ENCODE assay signal across 9 mouse cellular contexts in genomic region chr9:58060677-58061667, GRCm38 (mm10). TPM values are rescaled to one million over a fixed set of nuclear protein-coding genes. Genes with fewer than 3 reads are reported as not detected.
DNase-seq lines count a peak whose midpoint lies in the region; ATAC-seq and TF ChIP-seq lines count a peak whose summit lies in the region.
"Had no signal": no experiment of that assay in that cellular context is flagged by ENCODE, and none has a peak within 500 bp of the region (broad histone marks: within the 10 kb centered on the region; RNA-seq: fewer than 3 reads in every experiment).

No protein-coding gene starts in this region.

- no peak for ATAC-seq in intestine, embryonic 14.5 days (replicated peaks; ENCODE audit: low FRiP score, low TSS enrichment, low read depth)
- ATAC-seq in intestine, postnatal 0 days: no peak
- ATAC-seq in kidney, embryonic 15.5 days (replicated peaks; ENCODE audit: low FRiP score): 0 out of 2 replicates have a peak, but pooled peaks have one; percentile 15
- peak; percentile 51 for ATAC-seq in midbrain, embryonic 15.5 days (replicated peaks)
- no peak for ATAC-seq in monocyte, adult 5-6 weeks (replicated peaks; ENCODE audit: insufficient number of reproducible peaks, low FRiP score, low TSS enrichment, poor library complexity, severe bottlenecking)

- no peak for TF ChIP-seq RAD21 in MEL (IDR thresholded peaks at IDR 0.05; ENCODE audit: low read depth, low read length)

- no peaks in the 10 kb centered on the region for H3K4me1 ChIP-seq in intestine, embryonic 14.5 days (replicated peaks; ENCODE audit: control insufficient read depth, insufficient read depth, low read length)
- H3K4me1 ChIP-seq in intestine, postnatal 0 days (replicated peaks; ENCODE audit: control insufficient read depth, insufficient read depth, low read length): no peaks in the 10 kb centered on the region
- H3K4me1 ChIP-seq in MEL (ENCODE audit: control insufficient read depth in 1 of 2, insufficient read depth in 2 of 2, low read length in 2 of 2): peaks cover 0 to 19% of the 10 kb centered on the region in 2 experiments; a peak in 2 of 4 replicates
- H3K4me1 ChIP-seq in embryonic facial prominence, embryonic 10.5 days: peaks cover 46% of the 10 kb centered on the region
- peaks cover 9% of the 10 kb centered on the region for H3K4me1 ChIP-seq in kidney, embryonic 15.5 days
- H3K4me1 ChIP-seq in midbrain, embryonic 15.5 days: peaks cover 64% of the 10 kb centered on the region

- DNase-seq in intestine, embryonic 14.5 days (ENCODE audit: low spot score): peak; percentile 93
- peak; percentile 66 for DNase-seq in MEL (ENCODE audit: low read depth, low spot score)
- peak; percentile 89 for DNase-seq in embryonic facial prominence, embryonic 10.5 days (ENCODE audit: low spot score)
- peak; percentile 20 to 35 for DNase-seq in urinary bladder, postnatal 36 days (ENCODE audit: low spot score in 2 of 2)

- H3K27ac ChIP-seq in intestine, embryonic 14.5 days (ENCODE audit: low read depth): no peak overlapping the region
- no peak overlapping the region for H3K27ac ChIP-seq in intestine, postnatal 0 days (ENCODE audit: low read depth, low read length)
- no peak overlapping the region for H3K27ac ChIP-seq in MEL (ENCODE audit: control insufficient read depth, low read depth, low read length)
- H3K27ac ChIP-seq in embryonic facial prominence, embryonic 10.5 days (replicated peaks): no peak overlapping the region
- no peak overlapping the region for H3K27ac ChIP-seq in kidney, embryonic 15.5 days
- H3K27ac ChIP-seq in midbrain, embryonic 15.5 days: peak overlapping the region; percentile 80

- peaks cover 3% of the 10 kb centered on the region; the same call in 1 of the 2 replicates for H3K27me3 ChIP-seq in intestine, embryonic 14.5 days (replicated peaks; ENCODE audit: control insufficient read depth, insufficient read depth, low read length)
- peaks cover 6% of the 10 kb centered on the region for H3K27me3 ChIP-seq in intestine, postnatal 0 days (replicated peaks; ENCODE audit: control insufficient read depth, insufficient read depth, low read length)
- no peaks in the 10 kb centered on the region; a peak in 1 of 4 replicates for H3K27me3 ChIP-seq in MEL (ENCODE audit: control insufficient read depth in 1 of 2, insufficient read depth in 2 of 2, low read length in 2 of 2)
- peaks cover 38% of the 10 kb centered on the region; the same call in 1 of the 2 replicates for H3K27me3 ChIP-seq in embryonic facial prominence, embryonic 10.5 days (replicated peaks; ENCODE audit: low read depth, poor library complexity, severe bottlenecking)
- H3K27me3 ChIP-seq in kidney, embryonic 15.5 days: peaks cover 29% of the 10 kb centered on the region
- no peaks in the 10 kb centered on the region for H3K27me3 ChIP-seq in midbrain, embryonic 15.5 days (replicated peaks)

- H3K9ac ChIP-seq in intestine, embryonic 14.5 days (ENCODE audit: low read length): no peak overlapping the region
- no peak overlapping the region for H3K9ac ChIP-seq in intestine, postnatal 0 days (ENCODE audit: low read depth, low read length)
- H3K9ac ChIP-seq in MEL (ENCODE audit: control insufficient read depth, low read depth, low read length, poor library complexity, severe bottlenecking): no peak overlapping the region
- H3K9ac ChIP-seq in kidney, embryonic 15.5 days: no peak overlapping the region
- H3K9ac ChIP-seq in midbrain, embryonic 15.5 days: no peak overlapping the region

- no peak for TF ChIP-seq POLR2A in MEL (IDR thresholded peaks at IDR 0.05; ENCODE audit: control insufficient read depth in 1 of 2, insufficient read depth in 1 of 2, low read depth in 1 of 2, low read length in 2 of 2, poor library complexity in 1 of 2)

- no peaks in the 10 kb centered on the region for H3K79me2 ChIP-seq in MEL (ENCODE audit: control insufficient read depth, insufficient read depth, low read length, poor library complexity)

- H3K4me2 ChIP-seq in intestine, embryonic 14.5 days (ENCODE audit: low read length): no peak overlapping the region
- no peak overlapping the region for H3K4me2 ChIP-seq in intestine, postnatal 0 days (replicated peaks; ENCODE audit: low read depth)
- H3K4me2 ChIP-seq in kidney, embryonic 15.5 days: no peak overlapping the region
- peak overlapping the region; percentile 5; the same call in 1 of the 2 replicates for H3K4me2 ChIP-seq in midbrain, embryonic 15.5 days

- WGBS in intestine, embryonic 14.5 days: 9% methylated on average over 23 of the region's 23 CpGs
- WGBS in intestine, postnatal 0 days: 10% methylated on average over 23 of the region's 23 CpGs
- WGBS in embryonic facial prominence, embryonic 10.5 days: 9% methylated on average over 23 of the region's 23 CpGs
- 12% methylated on average over 23 of the region's 23 CpGs for WGBS in kidney, embryonic 15.5 days
- WGBS in midbrain, embryonic 15.5 days: 8% methylated on average over 23 of the region's 23 CpGs

- no peaks in the 10 kb centered on the region for H3K36me3 ChIP-seq in intestine, embryonic 14.5 days (ENCODE audit: control insufficient read depth, insufficient read depth, low read length)
- H3K36me3 ChIP-seq in intestine, postnatal 0 days (ENCODE audit: control insufficient read depth, insufficient read depth): no peaks in the 10 kb centered on the region
- no peaks in the 10 kb centered on the region for H3K36me3 ChIP-seq in MEL (ENCODE audit: control insufficient read depth in 1 of 2, insufficient read depth in 2 of 2, low read length in 2 of 2)
- H3K36me3 ChIP-seq in embryonic facial prominence, embryonic 10.5 days (replicated peaks): no peaks in the 10 kb centered on the region
- H3K36me3 ChIP-seq in kidney, embryonic 15.5 days: no peaks in the 10 kb centered on the region
- no peaks in the 10 kb centered on the region for H3K36me3 ChIP-seq in midbrain, embryonic 15.5 days (replicated peaks)

- TF ChIP-seq EP300 in MEL (IDR thresholded peaks at IDR 0.05; ENCODE audit: low read depth in 1 of 2, low read length in 2 of 2): no peak

- no peak for TF ChIP-seq CTCF in intestine, postnatal 0 days (IDR thresholded peaks at IDR 0.05; ENCODE audit: low read depth)
- no peak for TF ChIP-seq CTCF in MEL (IDR thresholded peaks at IDR 0.05 in 2 of 3, conservative IDR thresholded peaks at IDR 0.05 in 1 of 3; ENCODE audit: control insufficient read depth in 1 of 3, insufficient read depth in 1 of 3, low read depth in 2 of 3, low read length in 3 of 3, poor library complexity in 1 of 3, severe bottlenecking in 1 of 3)

- no peaks in the 10 kb centered on the region for H3K9me3 ChIP-seq in intestine, embryonic 14.5 days (ENCODE audit: control insufficient read depth, low read length)
- H3K9me3 ChIP-seq in intestine, postnatal 0 days (ENCODE audit: control insufficient read depth): no peaks in the 10 kb centered on the region
- H3K9me3 ChIP-seq in MEL (replicated peaks; ENCODE audit: insufficient read depth, low read length): no peaks in the 10 kb centered on the region
- no peaks in the 10 kb centered on the region for H3K9me3 ChIP-seq in embryonic facial prominence, embryonic 10.5 days
- H3K9me3 ChIP-seq in kidney, embryonic 15.5 days (replicated peaks): no peaks in the 10 kb centered on the region
- no peaks in the 10 kb centered on the region for H3K9me3 ChIP-seq in midbrain, embryonic 15.5 days

- H3K4me3 ChIP-seq in intestine, embryonic 14.5 days (ENCODE audit: low read depth, low read length): no peak overlapping the region
- H3K4me3 ChIP-seq in intestine, postnatal 0 days (ENCODE audit: low read depth, low read length): no peak overlapping the region
- H3K4me3 ChIP-seq in MEL (ENCODE audit: control insufficient read depth in 1 of 2, insufficient read depth in 1 of 2, low read depth in 2 of 2, low read length in 2 of 2): no peak overlapping the region
- peak overlapping the region; percentile 11; the same call in 1 of the 2 replicates for H3K4me3 ChIP-seq in embryonic facial prominence, embryonic 10.5 days
- no peak overlapping the region for H3K4me3 ChIP-seq in kidney, embryonic 15.5 days (replicated peaks)
- H3K4me3 ChIP-seq in midbrain, embryonic 15.5 days: no peak overlapping the region

TF ChIP-seq in MEL, 35 proteins besides CTCF, POLR2A, EP300 and RAD21 (continues in another document):
- TF ChIP-seq MXI1 (IDR thresholded peaks at IDR 0.05; ENCODE audit: low read depth, low read length): no peak
- no peak for TF ChIP-seq ZKSCAN1 (IDR thresholded peaks at IDR 0.05; ENCODE audit: low read depth, low read length)

RNA-seq across cellular contexts. Expression of gene Stra6, which starts 2.6 kb away (rescaled TPM):
- 8.6 and 9.5 TPM in 2 replicates for polyA plus RNA-seq in intestine, embryonic 14.5 days (2014; fragmentation: Nextera tagmentation; extraction: Ambion mirVana)
- 0.48 and 0.71 TPM in 2 replicates for polyA plus RNA-seq in intestine, postnatal 0 days (2015; fragmentation: Nextera tagmentation; extraction: Ambion mirVana)
- not detected in 2 replicates for total RNA-seq in MEL (2012; rRNA removed)
- polyA plus RNA-seq in MEL (2012; ENCODE audit: insufficient read depth in 1 of 2, insufficient read length in 2 of 2, low read depth in 1 of 2, low replicate concordance in 2 of 2, missing spikeins in 1 of 2): not detected
- polyA plus RNA-seq in embryonic facial prominence, embryonic 10.5 days (2016; fragmentation: Nextera tagmentation; extraction: Ambion mirVana): 33.6 and 47.2 TPM in 2 replicates
- polyA plus RNA-seq in kidney, embryonic 15.5 days (2015; fragmentation: Nextera tagmentation; extraction: Ambion mirVana): 28.0 and 29.7 TPM in 2 replicates
- polyA plus RNA-seq in midbrain, embryonic 15.5 days (2015; fragmentation: Nextera tagmentation; extraction: Ambion mirVana): 15.0 and 15.7 TPM in 2 replicates
- not detected in 3 replicates for total RNA-seq in monocyte, adult 5-6 weeks (2017)

RNA-seq across cellular contexts. Expression of gene Cyp11a1, which starts 54.8 kb away (rescaled TPM):
- polyA plus RNA-seq in intestine, embryonic 14.5 days (2014; fragmentation: Nextera tagmentation; extraction: Ambion mirVana): 3.0 and 4.3 TPM in 2 replicates
- 4.4 and 7.8 TPM in 2 replicates for polyA plus RNA-seq in intestine, postnatal 0 days (2015; fragmentation: Nextera tagmentation; extraction: Ambion mirVana)
- not detected in 2 replicates for total RNA-seq in MEL (2012; rRNA removed)
- polyA plus RNA-seq in MEL (2012; ENCODE audit: insufficient read depth in 1 of 2, insufficient read length in 2 of 2, low read depth in 1 of 2, low replicate concordance in 2 of 2, missing spikeins in 1 of 2): not detected
- not detected in 2 replicates for polyA plus RNA-seq in embryonic facial prominence, embryonic 10.5 days (2016; fragmentation: Nextera tagmentation; extraction: Ambion mirVana)
- 15.7 and 46.0 TPM in 2 replicates for polyA plus RNA-seq in kidney, embryonic 15.5 days (2015; fragmentation: Nextera tagmentation; extraction: Ambion mirVana)
- polyA plus RNA-seq in midbrain, embryonic 15.5 days (2015; fragmentation: Nextera tagmentation; extraction: Ambion mirVana): 0.44 and 1.1 TPM in 2 replicates
- total RNA-seq in monocyte, adult 5-6 weeks (2017): 7.8 to 44.8 TPM (median 28.4 TPM) in 3 replicates

RNA-seq across cellular contexts. Expression of gene Ccdc33, which starts 57.7 kb away (rescaled TPM):
- 0.11 and 0.27 TPM in 2 replicates for polyA plus RNA-seq in intestine, embryonic 14.5 days (2014; fragmentation: Nextera tagmentation; extraction: Ambion mirVana)
- 0.14 and 0.16 TPM in 2 replicates for polyA plus RNA-seq in intestine, postnatal 0 days (2015; fragmentation: Nextera tagmentation; extraction: Ambion mirVana)
- not detected in 2 replicates for total RNA-seq in MEL (2012; rRNA removed)
- polyA plus RNA-seq in MEL (2012; ENCODE audit: insufficient read depth in 1 of 2, insufficient read length in 2 of 2, low read depth in 1 of 2, low replicate concordance in 2 of 2, missing spikeins in 1 of 2): not detected
- 0.36 and 0.56 TPM in 2 replicates for polyA plus RNA-seq in embryonic facial prominence, embryonic 10.5 days (2016; fragmentation: Nextera tagmentation; extraction: Ambion mirVana)
- polyA plus RNA-seq in kidney, embryonic 15.5 days (2015; fragmentation: Nextera tagmentation; extraction: Ambion mirVana): 0.29 and 0.44 TPM in 2 replicates
- polyA plus RNA-seq in midbrain, embryonic 15.5 days (2015; fragmentation: Nextera tagmentation; extraction: Ambion mirVana): 0.36 and 0.79 TPM in 2 replicates
- not detected in 3 replicates for total RNA-seq in monocyte, adult 5-6 weeks (2017)
- polyA plus RNA-seq: heart, postnatal 0 days had no signal

Comparison
In these comparisons a context has a peak if more than half of its experiments do, and no peak if none do; other contexts are left out.
1. ATAC-seq: peak in kidney, embryonic 15.5 days (single experiment) and midbrain, embryonic 15.5 days (single experiment); none in intestine, embryonic 14.5 days (single experiment), intestine, postnatal 0 days (single experiment) and monocyte, adult 5-6 weeks (single experiment).
2. DNase-seq: peak in every context shown above with its lines; median percentile 93 in intestine, embryonic 14.5 days; 89 in embryonic facial prominence, embryonic 10.5 days; 66 in MEL; 28 in urinary bladder, postnatal 36 days.